Mouse (Mus musculus) embryonic facial prominence, embryonic 11.5 days (tissue): ENCODE measurements at regions not wholly inside any gene's neighbourhood (a gene's known extent, or its start where the extent isn't known, plus 50 kb on each side); places are given as distances from the start of the nearest gene placed in this dataset.
A peak's percentile ranks its signal among the peaks of the same experiment; 100 is the strongest.

Source experiments
- ATAC-seq: fragments of 200-750 bp; cut with Nextera tagmentation; replicated peaks from 2 replicates; pipeline ENCODE4 v1.8.0; 2017; ENCODE audit warnings: low read depth; ENCODE audit not compliant: insufficient number of reproducible peaks, low FRiP score, low TSS enrichment
- DNase-seq: peaks from one replicate; pipeline ENCODE4 v3.0.0-alpha.2; 2015; ENCODE audit warnings: low spot score
- H3K27ac ChIP-seq: fragments of 300-500 bp; sonication (generic); replicated peaks from 2 replicates; pipeline ENCODE4 v1.5.1; 2014; ENCODE audit warnings: mild to moderate bottlenecking, low read depth, low read length, control low read depth
- H3K27me3 ChIP-seq: fragments of 300-500 bp; sonication (generic); 2 replicates; pipeline ENCODE4 v1.6.1; 2014; ENCODE audit warnings: mild to moderate bottlenecking, low read length, moderate library complexity, mixed read lengths; ENCODE audit not compliant: control insufficient read depth, insufficient read depth
- H3K36me3 ChIP-seq: fragments of 300-500 bp; sonication (generic); replicated peaks from 2 replicates; pipeline ENCODE4 v1.6.1; 2014; ENCODE audit warnings: low read depth, mild to moderate bottlenecking, low read length, moderate library complexity, mixed read lengths; ENCODE audit not compliant: control insufficient read depth, insufficient read depth
- H3K4me1 ChIP-seq: fragments of 300-500 bp; sonication (generic); 2 replicates; pipeline ENCODE4 v1.6.1; 2014; ENCODE audit warnings: low read length, mixed read lengths; ENCODE audit not compliant: control insufficient read depth, insufficient read depth
- H3K4me2 ChIP-seq: fragments of 300-500 bp; sonication (generic); 2 replicates; pipeline ENCODE4 v1.6.1; 2014; ENCODE audit warnings: low read depth, mild to moderate bottlenecking, control low read depth, low read length, moderate library complexity
- H3K4me3 ChIP-seq: fragments of 300-500 bp; sonication (generic); 2 replicates; pipeline ENCODE4 v1.5.1; 2014; ENCODE audit warnings: low read depth, low read length, control low read depth
- H3K9ac ChIP-seq: fragments of 300-500 bp; sonication (generic); replicated peaks from 2 replicates; pipeline ENCODE4 v1.6.1; 2014; ENCODE audit warnings: mild to moderate bottlenecking, control low read depth, low read length
- H3K9me3 ChIP-seq: fragments of 300-500 bp; sonication (generic); replicated peaks from 2 replicates; pipeline ENCODE4 v1.6.1; 2016; ENCODE audit warnings: mild to moderate bottlenecking, low read length, inconsistent platforms, mixed read lengths; ENCODE audit not compliant: control insufficient read depth
- WGBS: fragments of 180-500 bp; shearing (Covaris S2); extraction: QIAGEN DNeasy Blood & Tissue Kit; methylation state at CpG from one replicate; pipeline ENCODE4 v1.1.7; 2014; 5-methylcytosine and 5-hydroxymethylcytosine counted together

- Histone ChIP-seq H3K36me3 (no peaks in the 10 kb centered on the region), H3K9ac (no peak overlapping the region), H3K27ac (no peak overlapping the region), H3K4me1 (no peaks in the 10 kb centered on the region), H3K4me3 (no peak overlapping the region), H3K27me3 (no peaks in the 10 kb centered on the region), H3K9me3 (no peaks in the 10 kb centered on the region), H3K4me2 (no peak overlapping the region)
- WGBS: 40% methylated on average over 7 of the region's 7 CpGs
- DNase-seq: peak; percentile 24
- ATAC-seq: no peak
Observed at GRCm38 (mm10) chr19:36236576-36237345, 111.3 kb upstream of the Pcgf5 start.

GRCm38 (mm10) chr19:36237751-36238150, 110.4 kb upstream of the Pcgf5 start:
- no peak overlapping the region for H3K4me2 ChIP-seq
- no peak overlapping the region for H3K27ac ChIP-seq
- DNase-seq (no peak), ATAC-seq (no peak)
- H3K36me3 ChIP-seq: no peaks in the 10 kb centered on the region
- H3K27me3 ChIP-seq: no peaks in the 10 kb centered on the region
- no peaks in the 10 kb centered on the region for H3K4me1 ChIP-seq
- 63% methylated on average over 3 of the region's 3 CpGs for WGBS
- no peak overlapping the region for H3K9ac ChIP-seq
- H3K9me3 ChIP-seq: no peaks in the 10 kb centered on the region
- H3K4me3 ChIP-seq: no peak overlapping the region

- DNase-seq (no peak), ATAC-seq (no peak)
- WGBS: 76% methylated on average over 3 of the region's 3 CpGs
- Histone ChIP-seq H3K27me3 (no peaks in the 10 kb centered on the region), H3K36me3 (no peaks in the 10 kb centered on the region), H3K9ac (no peak overlapping the region), H3K4me1 (no peaks in the 10 kb centered on the region), H3K4me3 (no peak overlapping the region), H3K27ac (no peak overlapping the region), H3K4me2 (no peak overlapping the region), H3K9me3 (no peaks in the 10 kb centered on the region)
Observed at GRCm38 (mm10) chr19:36238536-36238935, 109.6 kb upstream of the Pcgf5 start.

GRCm38 (mm10) chr19:36242396-36242795, 105.7 kb upstream of the Pcgf5 start:
- DNase-seq (no peak), ATAC-seq (no peak)
- H3K9ac ChIP-seq: no peak overlapping the region
- 87% methylated on average over 3 of the region's 3 CpGs for WGBS
- H3K9me3 ChIP-seq: no peaks in the 10 kb centered on the region
- no peaks in the 10 kb centered on the region for H3K27me3 ChIP-seq
- H3K27ac ChIP-seq: no peak overlapping the region
- H3K4me3 ChIP-seq: no peak overlapping the region
- no peaks in the 10 kb centered on the region for H3K36me3 ChIP-seq
- H3K4me1 ChIP-seq: no peaks in the 10 kb centered on the region
- H3K4me2 ChIP-seq: no peak overlapping the region

GRCm38 (mm10) chr19:36242946-36243345, 105.2 kb upstream of the Pcgf5 start:
- H3K27ac ChIP-seq: no peak overlapping the region
- no peak overlapping the region for H3K9ac ChIP-seq
- DNase-seq (no peak), ATAC-seq (no peak)
- H3K27me3 ChIP-seq: no peaks in the 10 kb centered on the region
- no peaks in the 10 kb centered on the region for H3K36me3 ChIP-seq
- 79% methylated on average over 5 of the region's 5 CpGs for WGBS
- H3K4me3 ChIP-seq: no peak overlapping the region
- no peak overlapping the region for H3K4me2 ChIP-seq
- H3K9me3 ChIP-seq: no peaks in the 10 kb centered on the region
- no peaks in the 10 kb centered on the region for H3K4me1 ChIP-seq

- Histone ChIP-seq H3K9me3 (no peaks in the 10 kb centered on the region), H3K27ac (no peak overlapping the region), H3K4me2 (no peak overlapping the region), H3K4me1 (no peaks in the 10 kb centered on the region), H3K36me3 (no peaks in the 10 kb centered on the region), H3K9ac (no peak overlapping the region), H3K27me3 (no peaks in the 10 kb centered on the region), H3K4me3 (no peak overlapping the region)
- ATAC-seq (no peak), DNase-seq (no peak)
- WGBS: 83% methylated on average over 3 of the region's 3 CpGs
Observed at GRCm38 (mm10) chr19:36252522-36252921, 95.6 kb upstream of the Pcgf5 start.

- 85% methylated on average over 10 of the region's 10 CpGs for WGBS
- no peaks in the 10 kb centered on the region for H3K36me3 ChIP-seq
- H3K4me2 ChIP-seq: no peak overlapping the region
- no peak for ATAC-seq
- no peaks in the 10 kb centered on the region for H3K9me3 ChIP-seq
- H3K9ac ChIP-seq: no peak overlapping the region
- no peaks in the 10 kb centered on the region for H3K4me1 ChIP-seq
- no peak overlapping the region for H3K27ac ChIP-seq
- DNase-seq: no peak
- H3K4me3 ChIP-seq: no peak overlapping the region
- no peaks in the 10 kb centered on the region for H3K27me3 ChIP-seq
Observed at GRCm38 (mm10) chr19:36257748-36258538, 90.2 kb upstream of the Pcgf5 start.

- WGBS: 85% methylated on average over 5 of the region's 5 CpGs
Observed at GRCm38 (mm10) chr19:36261819-36262218, 86.3 kb upstream of the Pcgf5 start.

More at GRCm38 (mm10) chr19:36261819-36262218, 86.3 kb upstream of the Pcgf5 start:
- H3K4me2 ChIP-seq: no peak overlapping the region
- H3K9me3 ChIP-seq: no peaks in the 10 kb centered on the region
- H3K36me3 ChIP-seq: no peaks in the 10 kb centered on the region
- no peak for DNase-seq
- no peak overlapping the region for H3K4me3 ChIP-seq
- H3K9ac ChIP-seq: no peak overlapping the region
- ATAC-seq: no peak
- no peaks in the 10 kb centered on the region for H3K27me3 ChIP-seq
- H3K4me1 ChIP-seq: no peaks in the 10 kb centered on the region
- H3K27ac ChIP-seq: no peak overlapping the region
